Mouse (Mus musculus) embryonic facial prominence, embryonic 11.5 days (tissue): ENCODE data around the gene Rgs10. TPM values are rescaled to one million over a fixed set of nuclear protein-coding genes. Genes with fewer than 3 reads are reported as not detected.
A peak's percentile ranks its signal among the peaks of the same experiment; 100 is the strongest.

Experiments used
- ATAC-seq: fragments of 200-750 bp; cut with Nextera tagmentation; replicated peaks from 2 replicates; pipeline ENCODE4 v1.8.0; 2017; ENCODE audit warnings: low read depth; ENCODE audit not compliant: insufficient number of reproducible peaks, low FRiP score, low TSS enrichment
- DNase-seq: peaks from one replicate; pipeline ENCODE4 v3.0.0-alpha.2; 2015; ENCODE audit warnings: low spot score
- H3K27ac ChIP-seq: fragments of 300-500 bp; sonication (generic); replicated peaks from 2 replicates; pipeline ENCODE4 v1.5.1; 2014; ENCODE audit warnings: mild to moderate bottlenecking, low read depth, low read length, control low read depth
- H3K27me3 ChIP-seq: fragments of 300-500 bp; sonication (generic); 2 replicates; pipeline ENCODE4 v1.6.1; 2014; ENCODE audit warnings: mild to moderate bottlenecking, low read length, moderate library complexity, mixed read lengths; ENCODE audit not compliant: control insufficient read depth, insufficient read depth
- H3K36me3 ChIP-seq: fragments of 300-500 bp; sonication (generic); replicated peaks from 2 replicates; pipeline ENCODE4 v1.6.1; 2014; ENCODE audit warnings: low read depth, mild to moderate bottlenecking, low read length, moderate library complexity, mixed read lengths; ENCODE audit not compliant: control insufficient read depth, insufficient read depth
- H3K4me1 ChIP-seq: fragments of 300-500 bp; sonication (generic); 2 replicates; pipeline ENCODE4 v1.6.1; 2014; ENCODE audit warnings: low read length, mixed read lengths; ENCODE audit not compliant: control insufficient read depth, insufficient read depth
- H3K4me2 ChIP-seq: fragments of 300-500 bp; sonication (generic); 2 replicates; pipeline ENCODE4 v1.6.1; 2014; ENCODE audit warnings: low read depth, mild to moderate bottlenecking, control low read depth, low read length, moderate library complexity
- H3K4me3 ChIP-seq: fragments of 300-500 bp; sonication (generic); 2 replicates; pipeline ENCODE4 v1.5.1; 2014; ENCODE audit warnings: low read depth, low read length, control low read depth
- H3K9ac ChIP-seq: fragments of 300-500 bp; sonication (generic); replicated peaks from 2 replicates; pipeline ENCODE4 v1.6.1; 2014; ENCODE audit warnings: mild to moderate bottlenecking, control low read depth, low read length
- H3K9me3 ChIP-seq: fragments of 300-500 bp; sonication (generic); replicated peaks from 2 replicates; pipeline ENCODE4 v1.6.1; 2016; ENCODE audit warnings: mild to moderate bottlenecking, low read length, inconsistent platforms, mixed read lengths; ENCODE audit not compliant: control insufficient read depth
- WGBS: fragments of 180-500 bp; shearing (Covaris S2); extraction: QIAGEN DNeasy Blood & Tissue Kit; methylation state at CpG from one replicate; pipeline ENCODE4 v1.1.7; 2014; 5-methylcytosine and 5-hydroxymethylcytosine counted together
- polyA plus RNA-seq: library from polyadenylated mRNA; unstranded; fragments of >200 nt; fragmentation: Nextera tagmentation; extraction: Ambion mirVana; gene quantifications from 2 replicates; pipeline ENCODE4 v1.2.1, GENCODE M21; 2014

Gene Rgs10
- polyA plus RNA-seq, 1 experiment from 2014 or later: 16.7 TPM

DNA sequence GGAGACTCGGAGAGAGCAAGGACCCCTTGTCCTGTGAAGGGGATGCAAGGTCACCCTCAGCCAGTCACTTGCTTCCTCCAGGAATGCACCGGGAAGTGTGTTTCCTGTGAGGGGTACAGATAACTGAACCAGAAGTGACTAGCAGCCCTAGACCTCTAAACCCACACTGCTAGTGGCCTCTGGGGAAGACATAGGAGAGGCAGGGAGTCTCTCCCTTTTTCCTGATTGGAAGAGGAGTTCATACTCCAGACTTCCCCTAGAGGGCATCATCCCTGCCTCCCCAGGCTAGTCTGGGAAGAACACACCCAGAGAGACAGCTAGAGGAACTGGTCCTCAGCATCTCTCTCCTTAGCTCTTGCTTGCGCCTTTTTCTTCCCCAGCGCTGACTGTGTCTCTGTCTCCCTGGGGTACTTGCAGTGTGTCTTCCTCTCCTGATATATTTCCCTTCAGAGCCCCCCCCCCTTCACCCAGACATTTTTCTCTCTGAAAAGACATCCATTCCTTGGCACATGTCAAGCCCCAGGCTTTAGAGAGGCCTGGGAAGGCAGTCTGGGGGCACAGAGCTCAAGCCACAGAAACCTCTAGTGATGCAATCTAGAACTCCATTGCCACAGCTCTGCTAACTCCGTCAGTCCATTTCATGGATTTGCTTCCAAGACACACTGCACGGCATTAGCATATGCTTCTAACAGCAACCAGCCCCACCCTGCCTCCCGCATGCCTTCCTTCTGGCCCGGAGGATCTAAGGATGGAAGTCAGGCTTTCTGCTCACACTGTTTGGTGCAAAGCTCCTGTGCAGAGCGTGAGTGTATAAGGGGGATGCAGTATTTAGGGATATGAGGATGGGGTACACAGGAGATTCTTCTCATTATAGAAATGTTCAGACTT is 61.4 kb downstream of the Rgs10 start:
- Histone ChIP-seq H3K27ac (no peak overlapping the region), H3K4me2 (no peak overlapping the region), H3K9me3 (no peaks in the 10 kb centered on the region), H3K36me3 (no peaks in the 10 kb centered on the region), H3K27me3 (no peaks in the 10 kb centered on the region), H3K4me3 (no peak overlapping the region), H3K9ac (no peak overlapping the region), H3K4me1 (no peaks in the 10 kb centered on the region)
- peak; percentile 42 for DNase-seq
- ATAC-seq: no peak
- WGBS: 68% methylated on average over 9 of the region's 9 CpGs

DNA sequence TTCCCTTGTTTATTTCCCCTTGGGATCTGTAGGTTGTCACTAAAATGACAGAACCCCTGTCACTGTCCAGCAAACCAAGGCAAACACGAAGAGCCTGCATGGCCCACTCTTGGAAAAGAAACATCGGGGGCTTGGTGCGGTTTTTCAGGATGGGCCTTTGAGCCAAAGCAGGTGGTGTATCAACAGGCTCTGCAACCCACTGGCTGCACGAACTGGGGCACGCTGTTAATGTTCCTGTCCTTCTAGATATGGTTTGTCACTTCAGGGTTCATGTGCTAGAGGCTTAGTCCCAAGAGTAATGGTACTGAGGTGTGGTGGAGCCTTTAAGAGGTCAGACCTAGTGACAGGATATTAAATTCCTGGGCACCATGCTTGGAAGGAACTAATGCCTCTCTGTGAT is 63.1 kb downstream of the Rgs10 start:
- WGBS: 82% methylated on average over 5 of the region's 5 CpGs
- Histone ChIP-seq H3K9me3 (no peaks in the 10 kb centered on the region), H3K27ac (no peak overlapping the region), H3K9ac (no peak overlapping the region), H3K4me3 (no peak overlapping the region), H3K27me3 (no peaks in the 10 kb centered on the region), H3K4me2 (no peak overlapping the region), H3K36me3 (no peaks in the 10 kb centered on the region), H3K4me1 (no peaks in the 10 kb centered on the region)
- DNase-seq (no peak), ATAC-seq (no peak)

DNA sequence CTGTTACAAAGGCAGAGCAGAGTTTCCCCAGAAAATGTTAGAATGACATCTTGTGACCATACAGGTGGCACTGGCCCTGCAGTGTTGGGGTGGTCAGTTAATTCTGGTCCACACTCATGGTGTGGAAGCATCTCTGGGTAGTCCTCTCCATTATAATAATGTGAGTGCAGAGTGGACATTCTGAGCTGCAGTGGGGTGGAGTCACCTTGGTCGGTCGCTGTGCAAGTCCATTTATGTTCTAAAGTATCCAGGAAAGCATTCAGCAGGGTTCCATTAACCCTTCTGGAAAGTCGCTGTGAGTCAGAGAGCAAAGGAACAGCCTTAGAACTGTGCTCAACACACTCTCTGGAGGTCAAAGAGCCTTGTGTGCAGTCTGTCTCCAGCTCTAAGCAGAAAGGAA is 65.8 kb downstream of the Rgs10 start:
- Histone ChIP-seq H3K9ac (no peak overlapping the region), H3K27me3 (no peaks in the 10 kb centered on the region), H3K4me3 (no peak overlapping the region), H3K4me2 (no peak overlapping the region), H3K27ac (no peak overlapping the region), H3K36me3 (no peaks in the 10 kb centered on the region), H3K4me1 (no peaks in the 10 kb centered on the region), H3K9me3 (no peaks in the 10 kb centered on the region)
- 76% methylated on average over 3 of the region's 3 CpGs for WGBS
- ATAC-seq: no peak
- DNase-seq: no peak

DNA sequence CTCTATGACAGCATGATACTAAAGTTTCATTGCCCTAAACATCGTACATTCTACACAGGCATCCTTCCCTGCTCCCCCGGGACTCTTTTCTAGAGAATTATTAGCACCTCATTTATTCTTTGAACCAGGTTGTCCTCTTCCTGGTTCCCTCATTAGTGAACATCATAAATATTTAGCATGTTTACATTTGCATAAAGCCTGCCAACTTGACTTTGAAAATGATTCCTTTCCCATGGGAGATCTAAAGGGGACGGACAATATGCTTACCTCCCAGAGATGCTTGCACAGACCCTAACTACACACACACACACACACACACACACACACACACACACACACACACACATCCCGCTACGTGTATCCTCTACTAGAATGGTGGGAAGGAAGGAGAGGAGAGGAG is 67.4 kb downstream of the Rgs10 start:
- Histone ChIP-seq H3K9me3 (no peaks in the 10 kb centered on the region), H3K27me3 (no peaks in the 10 kb centered on the region), H3K4me1 (no peaks in the 10 kb centered on the region), H3K27ac (no peak overlapping the region), H3K4me2 (no peak overlapping the region), H3K9ac (no peak overlapping the region), H3K36me3 (no peaks in the 10 kb centered on the region), H3K4me3 (no peak overlapping the region)
- DNase-seq (no peak), ATAC-seq (no peak)
- WGBS: 76% methylated on average over 3 of the region's 5 CpGs

DNA sequence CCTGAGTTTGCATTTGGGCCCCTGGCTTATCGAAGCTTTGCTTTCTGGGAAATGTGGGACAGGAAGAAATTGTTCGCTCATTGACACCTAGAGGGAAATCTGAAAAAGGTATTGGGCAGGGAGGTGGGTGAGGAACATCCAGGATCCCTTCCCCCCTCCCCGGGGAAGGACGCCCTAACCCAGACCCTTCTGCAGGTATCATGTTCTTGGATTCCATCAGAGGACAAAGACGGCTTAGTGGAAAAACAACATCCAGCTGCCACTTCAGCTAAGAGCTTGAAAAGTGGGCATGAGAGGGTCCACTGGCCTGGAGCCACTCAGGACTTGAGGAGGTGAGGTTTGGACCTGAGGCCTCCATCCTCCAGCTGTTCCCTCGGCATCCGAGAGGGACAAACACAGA is 68.2 kb downstream of the Rgs10 start:
- Histone ChIP-seq H3K9ac (no peak overlapping the region), H3K27me3 (no peaks in the 10 kb centered on the region), H3K27ac (no peak overlapping the region), H3K4me1 (no peaks in the 10 kb centered on the region), H3K4me2 (no peak overlapping the region), H3K9me3 (no peaks in the 10 kb centered on the region), H3K4me3 (no peak overlapping the region), H3K36me3 (no peaks in the 10 kb centered on the region)
- no peak for ATAC-seq
- WGBS: 88% methylated on average over 7 of the region's 7 CpGs
- DNase-seq: no peak

DNA sequence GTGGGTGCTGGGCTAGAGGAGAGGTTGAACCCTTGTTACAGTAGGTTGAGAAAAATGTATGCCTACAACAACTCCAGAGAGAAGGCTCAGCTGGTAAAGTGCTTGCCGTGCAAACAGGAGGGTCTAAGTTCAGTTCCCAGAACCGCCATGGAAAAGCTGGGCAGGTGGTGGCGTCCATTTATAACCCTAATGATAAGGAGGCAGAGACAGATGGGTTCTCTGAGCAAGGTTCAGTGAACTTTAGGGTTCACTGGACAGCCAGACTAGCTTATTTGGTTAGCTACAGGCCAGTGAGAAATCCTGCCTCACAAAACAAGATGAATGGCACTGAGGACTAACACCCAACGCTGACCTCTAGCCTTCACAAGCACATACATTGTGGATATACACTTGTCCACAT is 68.8 kb downstream of the Rgs10 start:
- Histone ChIP-seq H3K4me3 (no peak overlapping the region), H3K27ac (no peak overlapping the region), H3K36me3 (no peaks in the 10 kb centered on the region), H3K27me3 (no peaks in the 10 kb centered on the region), H3K9me3 (no peaks in the 10 kb centered on the region), H3K4me2 (no peak overlapping the region), H3K4me1 (no peaks in the 10 kb centered on the region), H3K9ac (no peak overlapping the region)
- WGBS: 84% methylated on average over 4 of the region's 4 CpGs
- DNase-seq (no peak), ATAC-seq (no peak)

DNA sequence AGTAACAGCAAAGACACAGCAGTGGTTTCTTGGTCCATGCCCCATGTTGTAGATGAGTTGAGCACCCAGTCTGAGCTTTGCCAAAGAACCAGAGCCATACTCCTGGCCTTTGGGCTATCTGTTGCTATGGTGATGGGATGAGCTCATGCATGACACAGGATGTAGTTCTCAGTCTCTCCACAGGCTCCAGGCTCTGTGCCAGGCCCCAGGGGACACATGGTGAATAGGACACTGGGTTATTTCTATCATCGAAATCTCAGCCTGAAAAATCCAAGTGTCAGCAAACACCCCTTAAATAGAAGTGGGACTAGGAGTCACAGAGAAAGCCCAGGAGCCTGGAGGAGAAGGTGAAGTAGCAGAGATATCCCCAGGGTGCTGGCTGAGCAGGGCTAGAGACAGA is 70.0 kb downstream of the Rgs10 start:
- 52% methylated on average over 1 of the region's 1 CpGs for WGBS
- no peak for ATAC-seq

DNA sequence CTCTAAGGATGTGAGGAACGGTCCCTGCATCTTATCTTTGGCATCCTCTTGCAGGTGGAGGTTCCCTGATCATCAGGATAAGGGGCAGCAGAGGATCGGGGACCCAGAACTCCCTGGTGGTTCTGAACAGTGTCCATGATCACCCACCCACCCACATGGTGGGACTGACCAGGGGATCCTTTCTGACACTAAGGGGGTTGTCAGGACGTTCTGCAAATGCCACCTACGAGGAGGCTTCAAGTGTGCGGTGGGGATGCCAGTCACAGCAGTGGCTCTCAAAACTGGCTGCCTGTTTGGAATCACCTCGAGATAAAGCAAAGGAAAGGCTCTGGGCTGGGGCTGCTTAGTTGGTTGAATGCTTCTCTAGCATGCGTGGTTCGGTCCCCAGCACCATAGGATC is 71.6 kb downstream of the Rgs10 start:
- ATAC-seq (no peak), DNase-seq (no peak)
- Histone ChIP-seq H3K27ac (no peak overlapping the region), H3K4me2 (no peak overlapping the region), H3K4me1 (no peaks in the 10 kb centered on the region), H3K4me3 (no peak overlapping the region), H3K36me3 (no peaks in the 10 kb centered on the region), H3K9ac (no peak overlapping the region), H3K9me3 (no peaks in the 10 kb centered on the region), H3K27me3 (no peaks in the 10 kb centered on the region)
- 75% methylated on average over 8 of the region's 8 CpGs for WGBS

More for the DNA sequence above, 70.0 kb downstream of the Rgs10 start:
- H3K27ac ChIP-seq: no peak overlapping the region
- no peaks in the 10 kb centered on the region for H3K4me1 ChIP-seq
- H3K27me3 ChIP-seq: no peaks in the 10 kb centered on the region
- no peak overlapping the region for H3K4me3 ChIP-seq
- no peaks in the 10 kb centered on the region for H3K36me3 ChIP-seq
- no peak for DNase-seq
- H3K9ac ChIP-seq: no peak overlapping the region
- H3K9me3 ChIP-seq: no peaks in the 10 kb centered on the region
- H3K4me2 ChIP-seq: no peak overlapping the region
